Mouse (Mus musculus): ENCODE measurements at regions not wholly inside any gene's neighbourhood (a gene's known extent, or its start where the extent isn't known, plus 50 kb on each side); places are given as distances from the start of the nearest gene placed in this dataset.
A peak's percentile ranks its signal among the peaks of the same experiment; 100 is the strongest.

- no peaks in the 10 kb centered on the region for H3K27me3 ChIP-seq (ENCODE audit: control insufficient read depth, insufficient read depth, low read length)
- no peaks in the 10 kb centered on the region for H3K9me3 ChIP-seq (ENCODE audit: control insufficient read depth, low read length)
- H3K4me1 ChIP-seq (ENCODE audit: control insufficient read depth, insufficient read depth, low read length): peaks cover 17% of the 10 kb centered on the region
- 93% methylated on average over 16 of the region's 16 CpGs for WGBS
- no peaks in the 10 kb centered on the region for H3K36me3 ChIP-seq (ENCODE audit: control insufficient read depth, insufficient read depth, low read length)
- H3K4me2 ChIP-seq (ENCODE audit: low read length): no peak overlapping the region
- H3K27ac ChIP-seq (replicated peaks; ENCODE audit: low read depth, low read length): no peak overlapping the region
- no peak overlapping the region for H3K9ac ChIP-seq (replicated peaks; ENCODE audit: low read length)
- ATAC-seq (ENCODE audit: low FRiP score, low TSS enrichment) (no peak), DNase-seq (no peak)
- H3K4me3 ChIP-seq (replicated peaks; ENCODE audit: low read depth, low read length): no peak overlapping the region
These were observed 114.1 kb downstream of the Tomm20 start for GRCm38 (mm10) chr8:126831312-126832162.

- no peak for DNase-seq
- WGBS: 60% methylated on average over 5 of the region's 5 CpGs
- peaks cover 29% of the 10 kb centered on the region for H3K4me1 ChIP-seq (ENCODE audit: control insufficient read depth, insufficient read depth, low read length)
- no peaks in the 10 kb centered on the region for H3K27me3 ChIP-seq (ENCODE audit: control insufficient read depth, insufficient read depth, low read length)
- no peaks in the 10 kb centered on the region for H3K36me3 ChIP-seq (ENCODE audit: control insufficient read depth, insufficient read depth, low read length)
- no peak overlapping the region for H3K4me3 ChIP-seq (replicated peaks; ENCODE audit: low read depth, low read length)
- no peak overlapping the region for H3K27ac ChIP-seq (replicated peaks; ENCODE audit: low read depth, low read length)
- no peak for ATAC-seq (ENCODE audit: low FRiP score, low TSS enrichment)
- H3K9ac ChIP-seq (replicated peaks; ENCODE audit: low read length): no peak overlapping the region
- H3K4me2 ChIP-seq (ENCODE audit: low read length): no peak overlapping the region
- H3K9me3 ChIP-seq (ENCODE audit: control insufficient read depth, low read length): no peaks in the 10 kb centered on the region
These were observed 115.5 kb downstream of the Tomm20 start for GRCm38 (mm10) chr8:126830242-126830530.

DNA sequence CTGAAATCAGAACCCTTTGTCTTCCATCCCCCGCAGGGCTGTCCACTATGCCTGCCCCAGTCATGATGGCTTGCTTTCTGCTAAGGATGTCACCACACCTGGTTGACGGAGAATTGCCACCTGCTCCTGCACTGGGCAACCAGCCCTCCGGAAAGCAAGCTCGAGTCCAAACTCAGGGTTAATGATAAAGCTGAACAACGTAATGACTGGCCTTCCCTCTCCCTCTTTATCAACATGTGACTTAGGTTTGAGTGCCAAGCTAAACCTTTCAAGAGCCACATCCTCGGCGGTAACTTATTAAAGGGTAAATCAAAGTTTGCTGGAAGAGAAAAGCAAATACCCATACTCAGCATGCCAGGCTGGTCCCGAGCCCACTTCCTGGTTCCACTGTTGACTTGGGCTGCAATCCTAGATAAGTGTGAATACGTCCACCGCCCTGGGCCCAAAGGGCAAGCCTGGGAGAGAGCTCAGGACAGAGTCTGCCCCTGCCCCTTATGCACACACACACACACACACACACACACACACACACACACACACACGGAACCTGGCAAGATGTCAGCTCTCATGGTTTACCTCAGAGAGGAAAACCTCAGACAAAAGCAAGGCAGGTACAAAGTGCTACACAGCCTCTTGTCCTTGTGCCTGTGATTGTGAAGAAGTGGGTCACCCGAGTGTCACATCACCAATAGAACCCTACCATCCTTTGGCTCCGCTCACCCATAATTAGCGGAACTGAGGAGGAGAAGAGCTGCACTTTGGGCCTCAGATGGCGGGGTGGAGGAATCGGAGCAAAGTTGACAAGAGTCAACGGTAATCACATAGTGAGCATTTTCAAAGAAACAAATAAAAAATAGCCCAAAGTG lies 116.0 kb downstream of the Tomm20 start:
- ATAC-seq (ENCODE audit: low FRiP score, low TSS enrichment) (no peak), DNase-seq (no peak)
- Histone ChIP-seq H3K9me3 (ENCODE audit: control insufficient read depth, low read length) (no peaks in the 10 kb centered on the region), H3K36me3 (ENCODE audit: control insufficient read depth, insufficient read depth, low read length) (no peaks in the 10 kb centered on the region), H3K27me3 (ENCODE audit: control insufficient read depth, insufficient read depth, low read length) (no peaks in the 10 kb centered on the region), H3K4me3 (replicated peaks; ENCODE audit: low read depth, low read length) (no peak overlapping the region), H3K9ac (replicated peaks; ENCODE audit: low read length) (no peak overlapping the region), H3K4me2 (ENCODE audit: low read length) (no peak overlapping the region), H3K27ac (replicated peaks; ENCODE audit: low read depth, low read length) (no peak overlapping the region), H3K4me1 (ENCODE audit: control insufficient read depth, insufficient read depth, low read length) (peaks cover 30% of the 10 kb centered on the region)
- whole genome bisulfite sequencing: 86% methylated on average over 17 of the region's 17 CpGs

DNA sequence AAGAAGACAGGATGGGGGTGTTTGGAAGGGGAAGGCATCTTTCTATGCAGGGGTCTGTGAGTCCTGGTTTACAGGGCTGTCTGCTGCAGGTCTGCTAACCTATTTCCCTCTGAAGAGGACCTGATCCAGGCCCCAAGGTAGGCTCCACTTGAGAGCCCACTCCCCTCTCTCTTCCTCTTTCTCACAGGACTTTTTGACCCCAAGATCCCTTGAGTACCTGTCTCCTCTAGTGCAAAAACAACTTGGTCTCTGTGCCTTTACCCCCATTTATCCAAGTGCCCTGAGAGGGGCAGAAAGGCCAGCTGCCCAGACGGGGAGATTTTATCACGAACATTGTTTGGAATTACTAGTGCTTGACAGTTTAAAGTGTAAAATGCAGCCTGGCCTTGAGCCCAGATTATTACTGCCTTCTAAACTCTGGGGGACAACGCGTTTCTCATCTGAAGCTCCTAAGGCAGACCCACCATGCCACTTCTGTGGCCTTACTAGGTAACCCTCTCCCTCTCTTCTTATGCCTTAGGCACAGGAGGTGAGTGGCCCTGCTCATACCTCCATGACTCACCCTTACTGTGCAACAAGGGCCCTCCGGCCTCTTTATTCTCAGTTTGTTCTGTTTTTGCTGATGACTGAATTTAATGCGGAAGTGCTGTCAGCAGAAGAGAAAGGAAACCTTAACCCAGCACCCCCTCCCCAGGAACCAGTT lies 117.8 kb downstream of the Tomm20 start:
- Histone ChIP-seq H3K36me3 (ENCODE audit: control insufficient read depth, insufficient read depth, low read length) (no peaks in the 10 kb centered on the region), H3K4me2 (ENCODE audit: low read length) (no peak overlapping the region), H3K4me1 (ENCODE audit: control insufficient read depth, insufficient read depth, low read length) (peaks cover 29% of the 10 kb centered on the region), H3K9me3 (ENCODE audit: control insufficient read depth, low read length) (no peaks in the 10 kb centered on the region), H3K27me3 (ENCODE audit: control insufficient read depth, insufficient read depth, low read length) (no peaks in the 10 kb centered on the region), H3K4me3 (replicated peaks; ENCODE audit: low read depth, low read length) (no peak overlapping the region), H3K27ac (replicated peaks; ENCODE audit: low read depth, low read length) (peak overlapping the region; percentile 97), H3K9ac (replicated peaks; ENCODE audit: low read length) (no peak overlapping the region)
- ATAC-seq (ENCODE audit: low FRiP score, low TSS enrichment) (no peak), DNase-seq (no peak)
- WGBS: 69% methylated on average over 6 of the region's 6 CpGs

GRCm38 (mm10) chr8:126826328-126827285 lies 119.0 kb downstream of the Tomm20 start:
- Histone ChIP-seq H3K9me3 (ENCODE audit: control insufficient read depth, low read length) (no peaks in the 10 kb centered on the region), H3K4me1 (ENCODE audit: control insufficient read depth, insufficient read depth, low read length) (peaks cover 26% of the 10 kb centered on the region), H3K27me3 (ENCODE audit: control insufficient read depth, insufficient read depth, low read length) (no peaks in the 10 kb centered on the region), H3K4me3 (replicated peaks; ENCODE audit: low read depth, low read length) (no peak overlapping the region), H3K9ac (replicated peaks; ENCODE audit: low read length) (peak overlapping the region; percentile 49; the same call in 1 of the 2 replicates), H3K27ac (replicated peaks; ENCODE audit: low read depth, low read length) (peak overlapping the region; percentile 97), H3K4me2 (ENCODE audit: low read length) (peak overlapping the region; percentile 40), H3K36me3 (ENCODE audit: control insufficient read depth, insufficient read depth, low read length) (no peaks in the 10 kb centered on the region)
- ATAC-seq (ENCODE audit: low FRiP score, low TSS enrichment) (peak; percentile 78), DNase-seq (peak; percentile 82)
- 4% methylated on average over 11 of the region's 11 CpGs for WGBS

DNA sequence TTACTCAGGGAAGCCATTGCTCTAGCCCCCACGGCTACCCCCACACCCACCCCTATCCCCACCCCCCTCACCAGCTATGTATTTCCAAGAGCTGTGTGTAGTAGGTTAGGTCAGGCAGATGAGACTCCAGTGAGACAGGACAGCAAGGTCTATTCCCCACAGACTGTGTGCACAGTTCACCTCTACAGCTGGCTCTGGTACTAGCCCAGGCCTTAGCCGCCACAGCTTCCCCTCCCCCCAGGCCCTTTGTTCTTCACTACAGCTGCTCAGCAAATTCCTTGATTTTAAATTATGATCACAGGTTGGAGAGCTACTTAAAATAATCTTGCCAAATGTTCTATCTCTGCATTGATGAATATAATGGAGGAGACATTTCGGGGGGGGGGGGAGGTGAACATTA lies 119.8 kb downstream of the Tomm20 start:
- DNase-seq (peak; percentile 85), ATAC-seq (ENCODE audit: low FRiP score, low TSS enrichment) (peak; percentile 77)
- H3K4me1 ChIP-seq (ENCODE audit: control insufficient read depth, insufficient read depth, low read length): peaks cover 26% of the 10 kb centered on the region
- H3K4me2 ChIP-seq (ENCODE audit: low read length): peak overlapping the region; percentile 40
- no peaks in the 10 kb centered on the region for H3K36me3 ChIP-seq (ENCODE audit: control insufficient read depth, insufficient read depth, low read length)
- H3K9me3 ChIP-seq (ENCODE audit: control insufficient read depth, low read length): no peaks in the 10 kb centered on the region
- H3K27ac ChIP-seq (replicated peaks; ENCODE audit: low read depth, low read length): peak overlapping the region; percentile 97
- WGBS: 17% methylated on average over 3 of the region's 3 CpGs
- H3K9ac ChIP-seq (replicated peaks; ENCODE audit: low read length): peak overlapping the region; percentile 49; the same call in 1 of the 2 replicates
- H3K27me3 ChIP-seq (ENCODE audit: control insufficient read depth, insufficient read depth, low read length): no peaks in the 10 kb centered on the region
- no peak overlapping the region for H3K4me3 ChIP-seq (replicated peaks; ENCODE audit: low read depth, low read length)

GRCm38 (mm10) chr8:126824575-126825208 lies 121.0 kb downstream of the Tomm20 start:
- H3K4me3 ChIP-seq (replicated peaks; ENCODE audit: low read depth, low read length): no peak overlapping the region
- peak; percentile 42 for DNase-seq
- no peaks in the 10 kb centered on the region for H3K9me3 ChIP-seq (ENCODE audit: control insufficient read depth, low read length)
- no peaks in the 10 kb centered on the region for H3K36me3 ChIP-seq (ENCODE audit: control insufficient read depth, insufficient read depth, low read length)
- H3K4me2 ChIP-seq (ENCODE audit: low read length): no peak overlapping the region
- 44% methylated on average over 10 of the region's 10 CpGs for WGBS
- peak; percentile 21; the same call in 1 of the 2 replicates for ATAC-seq (ENCODE audit: low FRiP score, low TSS enrichment)
- peaks cover 26% of the 10 kb centered on the region for H3K4me1 ChIP-seq (ENCODE audit: control insufficient read depth, insufficient read depth, low read length)
- H3K9ac ChIP-seq (replicated peaks; ENCODE audit: low read length): no peak overlapping the region
- no peaks in the 10 kb centered on the region for H3K27me3 ChIP-seq (ENCODE audit: control insufficient read depth, insufficient read depth, low read length)
- H3K27ac ChIP-seq (replicated peaks; ENCODE audit: low read depth, low read length): peak overlapping the region; percentile 97

All from midbrain, embryonic 14.5 days (tissue).